Mouse (Mus musculus): Measurements from ENCODE around the gene Snrpd3. TPM values are rescaled to one million over a fixed set of nuclear protein-coding genes. Genes with fewer than 3 reads are reported as not detected.

Snrpd3 gene
- polyA plus RNA-seq, 1 experiment from 2014 or later: 119 TPM

GRCm38 (mm10) chr10:75547901-75548300, 30.6 kb downstream of the Snrpd3 start:
- Histone ChIP-seq H3K4me3 (replicated peaks; ENCODE audit: low read length) (no peak overlapping the region), H3K27ac (no peak overlapping the region), H3K4me1 (replicated peaks; ENCODE audit: control insufficient read depth, insufficient read depth, low read length) (0 out of 2 replicates have a peak, but pooled peaks cover 2% of the 10 kb centered on the region), H3K9ac (no peak overlapping the region), H3K27me3 (ENCODE audit: control insufficient read depth, insufficient read depth, low read length) (no peaks in the 10 kb centered on the region), H3K36me3 (replicated peaks; ENCODE audit: control insufficient read depth, insufficient read depth) (peaks cover 9% of the 10 kb centered on the region), H3K4me2 (replicated peaks) (no peak overlapping the region), H3K9me3 (ENCODE audit: control insufficient read depth, low read length) (peaks cover 14% of the 10 kb centered on the region; the same call in 1 of the 2 replicates)
- DNase-seq (ENCODE audit: low spot score) (no peak), ATAC-seq (ENCODE audit: low FRiP score) (no peak)
- WGBS: 83% methylated on average over 7 of the region's 7 CpGs

GRCm38 (mm10) chr10:75548486-75548885, 31.1 kb downstream of the Snrpd3 start:
- 0 out of 2 replicates have a peak, but pooled peaks cover 2% of the 10 kb centered on the region for H3K4me1 ChIP-seq (replicated peaks; ENCODE audit: control insufficient read depth, insufficient read depth, low read length)
- peak; percentile 32 for DNase-seq (ENCODE audit: low spot score)
- H3K9me3 ChIP-seq (ENCODE audit: control insufficient read depth, low read length): peaks cover 14% of the 10 kb centered on the region; the same call in 1 of the 2 replicates
- 51% methylated on average over 14 of the region's 14 CpGs for WGBS
- H3K9ac ChIP-seq: no peak overlapping the region
- no peak for ATAC-seq (ENCODE audit: low FRiP score)
- no peaks in the 10 kb centered on the region for H3K27me3 ChIP-seq (ENCODE audit: control insufficient read depth, insufficient read depth, low read length)
- peaks cover 15% of the 10 kb centered on the region for H3K36me3 ChIP-seq (replicated peaks; ENCODE audit: control insufficient read depth, insufficient read depth)
- no peak overlapping the region for H3K4me2 ChIP-seq (replicated peaks)
- H3K4me3 ChIP-seq (replicated peaks; ENCODE audit: low read length): no peak overlapping the region
- H3K27ac ChIP-seq: no peak overlapping the region

- Histone ChIP-seq H3K9me3 (ENCODE audit: control insufficient read depth, low read length) (peaks cover 8% of the 10 kb centered on the region; the same call in 1 of the 2 replicates), H3K27ac (no peak overlapping the region), H3K36me3 (replicated peaks; ENCODE audit: control insufficient read depth, insufficient read depth) (peaks cover 26% of the 10 kb centered on the region), H3K9ac (no peak overlapping the region), H3K4me2 (replicated peaks) (no peak overlapping the region), H3K4me3 (replicated peaks; ENCODE audit: low read length) (no peak overlapping the region), H3K4me1 (replicated peaks; ENCODE audit: control insufficient read depth, insufficient read depth, low read length) (0 out of 2 replicates have a peak, but pooled peaks cover 2% of the 10 kb centered on the region), H3K27me3 (ENCODE audit: control insufficient read depth, insufficient read depth, low read length) (no peaks in the 10 kb centered on the region)
- 72% methylated on average over 7 of the region's 7 CpGs for WGBS
- DNase-seq (ENCODE audit: low spot score) (no peak), ATAC-seq (ENCODE audit: low FRiP score) (no peak)
Observed at GRCm38 (mm10) chr10:75549886-75550285, 32.5 kb downstream of the Snrpd3 start.

GRCm38 (mm10) chr10:75551175-75551574, 33.8 kb downstream of the Snrpd3 start:
- DNase-seq (ENCODE audit: low spot score) (no peak), ATAC-seq (ENCODE audit: low FRiP score) (no peak)
- peaks cover 39% of the 10 kb centered on the region for H3K36me3 ChIP-seq (replicated peaks; ENCODE audit: control insufficient read depth, insufficient read depth)
- no peak overlapping the region for H3K27ac ChIP-seq
- no peak overlapping the region for H3K4me3 ChIP-seq (replicated peaks; ENCODE audit: low read length)
- H3K4me2 ChIP-seq (replicated peaks): no peak overlapping the region
- H3K27me3 ChIP-seq (ENCODE audit: control insufficient read depth, insufficient read depth, low read length): no peaks in the 10 kb centered on the region
- no peak overlapping the region for H3K9ac ChIP-seq
- 50% methylated on average over 12 of the region's 12 CpGs for WGBS
- H3K9me3 ChIP-seq (ENCODE audit: control insufficient read depth, low read length): no peaks in the 10 kb centered on the region
- peaks cover 9% of the 10 kb centered on the region; the same call in 1 of the 2 replicates for H3K4me1 ChIP-seq (replicated peaks; ENCODE audit: control insufficient read depth, insufficient read depth, low read length)

GRCm38 (mm10) chr10:75552106-75552505, 34.8 kb downstream of the Snrpd3 start:
- Histone ChIP-seq H3K27me3 (ENCODE audit: control insufficient read depth, insufficient read depth, low read length) (no peaks in the 10 kb centered on the region), H3K27ac (no peak overlapping the region), H3K36me3 (replicated peaks; ENCODE audit: control insufficient read depth, insufficient read depth) (peaks cover 48% of the 10 kb centered on the region), H3K9ac (no peak overlapping the region), H3K4me3 (replicated peaks; ENCODE audit: low read length) (no peak overlapping the region), H3K9me3 (ENCODE audit: control insufficient read depth, low read length) (no peaks in the 10 kb centered on the region), H3K4me2 (replicated peaks) (no peak overlapping the region), H3K4me1 (replicated peaks; ENCODE audit: control insufficient read depth, insufficient read depth, low read length) (peaks cover 18% of the 10 kb centered on the region)
- WGBS: 89% methylated on average over 2 of the region's 2 CpGs
- ATAC-seq (ENCODE audit: low FRiP score): no peak
- no peak for DNase-seq (ENCODE audit: low spot score)

- H3K4me1 ChIP-seq (replicated peaks; ENCODE audit: control insufficient read depth, insufficient read depth, low read length): peaks cover 25% of the 10 kb centered on the region
- no peak overlapping the region for H3K9ac ChIP-seq
- no peak overlapping the region for H3K27ac ChIP-seq
- H3K36me3 ChIP-seq (replicated peaks; ENCODE audit: control insufficient read depth, insufficient read depth): peaks cover 49% of the 10 kb centered on the region
- WGBS: 67% methylated on average over 13 of the region's 13 CpGs
- H3K4me2 ChIP-seq (replicated peaks): no peak overlapping the region
- DNase-seq (ENCODE audit: low spot score): no peak
- H3K9me3 ChIP-seq (ENCODE audit: control insufficient read depth, low read length): no peaks in the 10 kb centered on the region
- no peaks in the 10 kb centered on the region for H3K27me3 ChIP-seq (ENCODE audit: control insufficient read depth, insufficient read depth, low read length)
- no peak for ATAC-seq (ENCODE audit: low FRiP score)
- no peak overlapping the region for H3K4me3 ChIP-seq (replicated peaks; ENCODE audit: low read length)
Observed at GRCm38 (mm10) chr10:75552701-75553450, 35.5 kb downstream of the Snrpd3 start.

- DNase-seq (ENCODE audit: low spot score): no peak
- no peak for ATAC-seq (ENCODE audit: low FRiP score)
- Histone ChIP-seq H3K9ac (no peak overlapping the region), H3K4me2 (replicated peaks) (no peak overlapping the region), H3K27me3 (ENCODE audit: control insufficient read depth, insufficient read depth, low read length) (no peaks in the 10 kb centered on the region), H3K9me3 (ENCODE audit: control insufficient read depth, low read length) (no peaks in the 10 kb centered on the region), H3K4me1 (replicated peaks; ENCODE audit: control insufficient read depth, insufficient read depth, low read length) (peaks cover 34% of the 10 kb centered on the region), H3K36me3 (replicated peaks; ENCODE audit: control insufficient read depth, insufficient read depth) (peaks cover 49% of the 10 kb centered on the region), H3K4me3 (replicated peaks; ENCODE audit: low read length) (no peak overlapping the region), H3K27ac (no peak overlapping the region)
- 92% methylated on average over 8 of the region's 8 CpGs for WGBS
Observed at GRCm38 (mm10) chr10:75554090-75554489, 36.7 kb downstream of the Snrpd3 start.

- Histone ChIP-seq H3K4me2 (replicated peaks) (no peak overlapping the region), H3K9ac (no peak overlapping the region), H3K4me3 (replicated peaks; ENCODE audit: low read length) (no peak overlapping the region), H3K27me3 (ENCODE audit: control insufficient read depth, insufficient read depth, low read length) (no peaks in the 10 kb centered on the region), H3K4me1 (replicated peaks; ENCODE audit: control insufficient read depth, insufficient read depth, low read length) (peaks cover 39% of the 10 kb centered on the region), H3K27ac (peak overlapping the region; percentile 74), H3K9me3 (ENCODE audit: control insufficient read depth, low read length) (no peaks in the 10 kb centered on the region), H3K36me3 (replicated peaks; ENCODE audit: control insufficient read depth, insufficient read depth) (peaks cover 49% of the 10 kb centered on the region)
- WGBS: 71% methylated on average over 6 of the region's 6 CpGs
- no peak for DNase-seq (ENCODE audit: low spot score)
- ATAC-seq (ENCODE audit: low FRiP score): peak; percentile 1; the same call in 1 of the 2 replicates
Observed at GRCm38 (mm10) chr10:75555557-75555956, 38.2 kb downstream of the Snrpd3 start.

- Histone ChIP-seq H3K27ac (peak overlapping the region; percentile 74), H3K4me2 (replicated peaks) (no peak overlapping the region), H3K4me1 (replicated peaks; ENCODE audit: control insufficient read depth, insufficient read depth, low read length) (peaks cover 44% of the 10 kb centered on the region), H3K27me3 (ENCODE audit: control insufficient read depth, insufficient read depth, low read length) (peaks cover under 1% of the 10 kb centered on the region; the same call in 1 of the 2 replicates), H3K4me3 (replicated peaks; ENCODE audit: low read length) (no peak overlapping the region), H3K36me3 (replicated peaks; ENCODE audit: control insufficient read depth, insufficient read depth) (peaks cover 49% of the 10 kb centered on the region), H3K9me3 (ENCODE audit: control insufficient read depth, low read length) (no peaks in the 10 kb centered on the region), H3K9ac (no peak overlapping the region)
- DNase-seq (ENCODE audit: low spot score) (peak; percentile 69), ATAC-seq (ENCODE audit: low FRiP score) (peak; percentile 63)
- WGBS: 30% methylated on average over 9 of the region's 9 CpGs
Observed at GRCm38 (mm10) chr10:75556026-75556425, 38.7 kb downstream of the Snrpd3 start.

Data from hindbrain, embryonic 14.5 days (tissue).